Mouse (Mus musculus) adrenal gland (tissue): ENCODE results near the gene Col19a1.

Experiments used
- intact Hi-C: fragments of 180-260 bp; cut with DNase I; formaldehyde crosslinking; loops from one replicate; pipeline ENCODE4 v1.15.1; 2025

Gene Col19a1

GRCm38 (mm10) chr1:24316490-24316889, 270.8 kb downstream of the Col19a1 start:
- intact Hi-C loops: no loop called here

DNA sequence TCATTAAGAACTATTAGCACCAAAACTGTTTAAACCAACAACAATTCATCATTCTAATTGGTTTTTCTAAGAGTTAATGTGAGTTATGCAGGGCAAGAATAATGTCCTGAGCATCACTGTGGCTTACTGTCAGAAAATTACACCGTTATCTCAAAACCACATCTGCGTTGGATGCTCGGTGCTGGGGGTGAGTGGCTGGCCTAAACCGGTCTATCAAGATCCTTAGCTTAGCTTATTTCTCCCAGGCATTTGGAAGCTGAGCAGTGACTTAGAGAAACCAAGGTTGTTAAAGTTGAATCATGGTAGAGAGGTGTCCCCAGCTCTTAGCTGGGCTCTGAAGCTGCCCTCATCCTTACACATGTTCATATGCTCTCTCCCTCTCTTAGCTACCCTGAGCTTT, 276.4 kb downstream of the Col19a1 start:
- intact Hi-C loops: no loop called here

DNA sequence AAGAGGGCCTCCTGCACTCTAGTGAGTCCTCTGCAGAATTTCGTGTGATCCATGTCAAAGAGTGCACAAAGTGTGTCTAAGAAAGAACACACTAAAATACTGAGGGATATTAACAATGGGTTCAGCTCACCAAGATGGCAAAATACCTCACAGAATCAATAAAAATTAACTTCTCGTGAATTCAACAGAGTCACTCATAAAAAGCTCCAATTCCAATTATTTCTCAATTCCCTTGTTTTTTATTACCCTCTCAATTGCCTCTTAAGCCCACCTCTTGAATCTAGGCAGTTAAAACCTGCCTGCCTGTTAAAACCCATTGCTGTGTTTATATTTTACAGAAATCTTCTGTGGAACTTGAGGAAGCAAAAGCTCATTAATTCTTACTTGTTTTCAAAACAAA, 277.1 kb downstream of the Col19a1 start:
- intact Hi-C loops: no loop called here

DNA sequence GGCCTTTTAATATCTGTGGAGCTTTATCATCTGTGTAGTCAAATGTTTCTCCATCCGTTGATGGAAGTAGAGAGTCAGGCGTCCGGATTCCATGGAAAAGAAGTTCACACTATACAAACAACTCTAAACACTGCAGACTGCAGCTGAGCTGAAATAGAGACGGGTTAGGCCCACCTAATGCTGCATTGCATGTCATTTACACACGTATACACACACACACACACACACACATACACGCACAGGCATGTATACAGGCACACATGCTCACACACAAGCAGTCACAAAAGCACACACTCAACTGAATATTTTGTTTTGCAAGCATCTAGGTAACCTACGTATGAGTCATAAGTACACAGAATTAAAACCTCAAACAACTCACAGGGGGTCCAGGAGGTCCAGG, 284.2 kb downstream of the Col19a1 start:
- intact Hi-C loops: no loop called here

DNA sequence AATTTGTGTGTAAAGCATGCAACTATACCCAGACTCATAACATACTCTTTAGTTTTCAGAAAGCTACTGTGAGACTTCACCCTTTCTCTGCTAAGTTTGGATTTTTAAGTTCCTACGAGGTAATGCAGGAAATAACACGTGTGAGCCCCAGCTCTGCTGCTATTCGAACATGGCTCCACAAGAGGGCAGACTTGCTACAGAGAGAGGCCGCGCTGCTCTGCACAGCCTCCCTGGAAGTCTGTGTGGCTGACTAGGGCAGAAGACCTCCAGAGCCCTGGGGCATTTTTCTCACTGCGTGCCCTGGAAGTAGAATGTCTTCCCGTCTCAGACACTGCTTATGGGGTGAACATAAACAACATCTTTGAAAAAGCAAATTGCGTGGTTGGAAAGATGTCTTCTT, 284.6 kb downstream of the Col19a1 start:
- intact Hi-C loops: no loop called here

GRCm38 (mm10) chr1:24300700-24301099, 286.6 kb downstream of the Col19a1 start:
- intact Hi-C loops: no loop called here

DNA sequence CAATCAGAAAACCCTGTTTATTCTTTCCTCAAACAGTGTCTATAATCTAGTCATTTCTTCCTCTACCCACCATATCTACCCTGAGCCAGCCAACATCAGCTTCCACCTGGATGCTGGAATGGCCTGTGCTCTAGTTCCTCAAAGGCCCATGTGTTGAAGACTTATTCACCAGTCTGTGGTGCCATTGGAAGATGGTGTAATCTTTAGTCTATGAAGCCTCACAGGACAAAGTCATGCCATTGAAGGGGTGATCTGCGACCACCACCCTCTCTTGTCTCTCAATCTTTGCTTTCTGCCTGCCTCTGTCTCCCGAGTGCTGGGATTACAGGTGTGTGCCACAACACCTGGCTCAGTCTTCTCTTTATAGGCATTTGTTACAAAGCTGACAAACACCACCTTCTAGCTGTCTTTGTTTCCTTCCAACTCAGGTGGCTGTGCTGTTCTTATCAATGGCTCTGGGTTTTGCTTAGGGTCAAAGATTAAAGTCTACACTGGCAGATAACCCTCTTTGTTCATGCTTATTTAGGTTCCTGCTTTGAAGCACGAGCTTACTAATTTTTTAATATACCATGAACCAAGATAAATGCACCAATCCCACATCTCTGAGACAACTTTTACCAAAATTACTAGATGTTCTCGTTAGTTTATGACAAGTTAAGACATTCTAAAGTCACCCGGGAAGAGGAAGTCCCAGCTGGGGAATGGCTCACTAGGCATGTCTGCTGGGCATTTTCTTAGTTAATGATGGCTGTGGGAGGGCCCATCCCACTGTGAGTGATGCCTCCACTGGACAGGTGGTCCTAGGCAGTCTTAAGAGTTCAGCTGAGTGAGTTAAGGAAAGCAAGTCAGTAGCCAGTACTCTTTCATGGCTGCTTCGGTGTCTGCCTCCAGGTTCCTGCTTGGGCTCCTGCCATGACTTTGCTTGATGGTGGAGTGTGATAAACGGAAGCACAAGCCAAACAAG, 292.0 kb downstream of the Col19a1 start:
- intact Hi-C loops: no loop called here

GRCm38 (mm10) chr1:24292515-24292914, 294.8 kb downstream of the Col19a1 start:
- intact Hi-C loops: no loop called here

DNA sequence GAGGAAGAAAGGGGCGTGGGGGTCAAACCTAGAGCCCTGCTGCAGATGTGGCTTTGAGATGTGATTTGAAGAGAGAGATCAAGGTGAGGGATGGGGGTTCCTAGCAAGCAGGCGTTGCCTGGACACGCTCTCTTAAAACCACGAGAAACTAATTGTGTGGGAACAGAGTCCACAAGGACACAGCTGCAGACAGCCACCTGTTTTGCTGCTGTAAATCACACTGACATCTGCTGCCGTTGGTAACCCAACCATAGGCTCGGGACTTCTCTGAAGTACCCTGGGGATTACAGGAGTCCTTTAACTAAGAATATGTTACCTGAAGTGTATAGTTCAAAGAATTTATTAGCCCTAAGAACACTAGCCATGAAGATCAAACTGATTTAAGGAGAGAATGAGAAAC, 300.9 kb downstream of the Col19a1 start:
- intact Hi-C loops: no loop called here

DNA sequence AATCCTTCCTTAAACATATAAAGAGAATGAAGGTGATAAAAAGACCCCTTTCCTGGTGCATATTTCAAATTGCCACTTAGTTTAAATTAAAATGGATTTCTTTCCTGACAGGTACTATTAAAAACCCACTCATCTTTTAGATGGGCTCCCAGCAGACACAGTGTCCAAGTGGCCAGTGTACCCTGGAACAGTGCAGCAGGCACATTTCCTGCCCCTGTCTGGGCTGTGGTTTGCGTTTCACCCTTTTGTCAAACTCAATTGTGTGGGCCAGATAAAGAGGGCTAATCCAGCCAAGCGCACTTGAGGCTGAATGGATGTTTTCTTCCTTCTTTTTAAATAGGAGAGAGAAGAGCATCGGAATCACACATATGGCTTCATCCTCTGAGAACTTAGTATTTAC, 320.2 kb downstream of the Col19a1 start:
- intact Hi-C loops: no loop called here

DNA sequence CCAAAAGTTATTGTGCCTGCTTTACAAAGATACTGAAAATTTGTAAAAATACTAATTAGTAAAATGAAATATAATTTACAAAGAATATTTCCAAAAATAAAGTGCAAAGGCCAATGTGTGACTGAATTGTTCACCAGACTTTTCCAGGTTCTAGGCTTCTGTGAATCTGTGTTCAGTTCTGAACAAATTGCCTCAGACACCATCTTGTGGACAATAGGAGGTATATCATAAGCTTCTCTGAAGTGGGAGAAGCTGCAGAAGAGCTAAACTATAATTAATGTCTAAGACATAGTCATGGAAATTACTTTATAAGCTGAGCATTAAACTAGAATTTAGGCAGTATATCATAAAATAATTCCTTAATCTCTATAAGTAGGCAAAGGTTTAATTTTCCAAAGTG, 326.1 kb downstream of the Col19a1 start:
- intact Hi-C loops: no loop called here

DNA sequence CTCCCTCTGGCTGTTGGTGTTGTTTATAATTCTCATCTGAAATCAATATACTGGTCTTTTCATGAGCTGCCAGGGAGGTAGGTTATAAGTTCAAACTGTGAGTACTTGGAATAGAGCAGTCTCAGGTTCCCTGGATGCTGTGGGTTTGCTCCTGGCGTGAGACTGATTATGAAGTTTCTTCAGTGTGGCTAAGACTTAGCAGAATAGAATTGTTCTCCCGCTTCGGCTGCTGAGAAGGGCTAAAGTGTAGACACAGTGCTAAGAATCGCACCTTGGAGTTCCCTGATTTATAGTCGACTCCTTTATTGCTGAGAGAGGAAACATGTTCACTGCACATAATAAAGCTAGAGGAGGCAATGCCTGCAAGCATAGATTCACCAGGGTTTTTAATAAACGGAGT, 327.9 kb downstream of the Col19a1 start:
- intact Hi-C loops: no loop called here

DNA sequence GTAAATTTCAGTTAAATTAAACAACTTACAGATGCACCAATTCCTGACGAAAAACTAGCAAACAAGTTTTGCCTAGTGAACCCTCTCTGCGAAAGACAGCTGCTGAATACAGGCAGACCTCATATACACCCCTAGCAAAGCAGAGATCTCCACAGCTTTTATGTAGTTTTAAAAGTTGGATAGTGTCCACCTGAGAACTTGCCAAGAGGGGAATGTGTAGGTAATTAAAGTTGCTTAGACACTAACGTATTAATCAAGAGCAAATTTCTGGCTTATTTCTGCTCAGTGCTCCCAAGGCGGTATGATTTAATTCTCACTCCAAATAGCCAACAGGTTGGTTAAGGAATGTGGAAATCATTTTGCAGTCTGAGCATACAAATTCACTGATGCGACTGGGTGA, 329.3 kb downstream of the Col19a1 start:
- intact Hi-C loops: no loop called here

- intact Hi-C loops: loop anchor here (2.0 to 5.0 kb wide), 2 partner anchors 112 to 422 kb away; no protein-coding TSS in a partner anchor
Observed at GRCm38 (mm10) chr1:24249105-24249664, 338.1 kb downstream of the Col19a1 start.

DNA sequence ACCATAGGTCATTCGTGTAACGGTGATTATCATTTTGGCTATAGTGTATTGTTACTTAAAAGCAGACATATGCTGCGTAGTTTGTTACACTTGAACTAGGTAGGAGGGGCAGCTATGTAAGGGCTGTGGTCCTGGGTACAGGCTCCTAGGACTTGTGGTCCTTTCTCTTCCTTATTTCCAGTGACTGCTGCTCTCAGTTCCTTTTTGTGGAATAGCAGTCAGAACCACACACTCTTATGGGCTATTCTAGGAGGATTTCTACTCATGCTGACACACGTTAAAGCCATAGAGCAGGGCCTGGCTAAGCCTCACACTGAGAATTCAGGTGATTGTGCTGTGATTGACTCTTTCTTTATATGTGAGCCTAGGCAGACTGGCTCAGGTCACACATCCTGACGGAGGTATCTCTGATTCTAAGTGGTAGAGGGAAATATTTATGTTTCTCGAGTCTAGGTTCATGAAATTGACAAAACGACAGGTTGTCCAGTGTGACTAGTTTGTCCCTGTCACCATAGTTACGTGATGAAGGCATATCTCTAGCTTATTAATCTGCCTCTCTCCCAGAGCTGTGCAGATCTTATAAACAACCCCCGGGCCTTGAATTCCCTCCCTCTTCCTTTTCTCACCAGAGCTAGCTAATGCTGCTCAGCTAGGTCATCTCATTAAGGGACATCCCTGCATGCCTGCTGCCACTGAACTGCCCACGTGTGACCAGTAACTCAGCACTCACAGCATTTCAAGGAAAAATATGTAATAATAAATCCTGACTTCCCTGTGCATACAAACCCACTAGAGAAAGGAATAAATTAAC, 338.8 kb downstream of the Col19a1 start:
- intact Hi-C loops: loop anchor here (2.0 to 5.0 kb wide), 2 partner anchors 112 to 421 kb away; no protein-coding TSS in a partner anchor

DNA sequence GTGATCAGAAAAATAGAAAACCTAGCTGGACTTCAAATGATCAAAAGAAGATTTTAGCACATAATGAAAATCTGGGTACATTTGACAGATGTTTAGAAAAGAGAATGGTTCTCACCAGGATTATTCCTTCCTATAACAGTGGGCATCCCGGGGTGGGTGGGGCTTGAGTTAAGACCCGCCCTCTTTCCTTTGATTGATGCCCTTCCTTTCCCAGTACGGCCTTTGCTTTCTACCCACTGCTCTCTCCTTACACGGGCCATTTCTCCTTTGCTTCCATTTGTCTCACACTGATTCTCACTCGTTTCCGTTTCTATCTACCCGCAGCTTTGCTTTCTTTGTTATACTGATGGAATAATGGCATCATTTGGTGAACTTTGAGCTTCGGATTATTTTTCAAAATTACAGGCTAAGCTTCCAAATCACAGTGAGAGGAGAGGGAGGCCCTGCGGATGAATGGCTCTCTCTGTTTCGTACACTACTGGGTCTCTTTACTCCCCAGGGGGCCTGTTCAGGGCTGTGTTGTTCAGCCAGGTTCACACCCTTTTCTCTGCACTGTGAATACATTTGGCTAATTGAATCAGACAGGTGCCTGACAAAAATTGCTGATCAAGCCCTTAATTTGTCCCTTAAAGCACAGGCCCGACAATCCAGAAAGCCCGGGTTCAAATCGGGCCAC, 341.4 kb downstream of the Col19a1 start:
- intact Hi-C loops: loop anchor here (5.0 kb wide), 1 partner anchor 419 kb away; no protein-coding TSS in a partner anchor

GRCm38 (mm10) chr1:24244931-24245330, 342.3 kb downstream of the Col19a1 start:
- intact Hi-C loops: loop anchor here (5.0 kb wide), 1 partner anchor 418 kb away; no protein-coding TSS in a partner anchor

GRCm38 (mm10) chr1:24240039-24240691, 347.1 kb downstream of the Col19a1 start:
- intact Hi-C loops: no loop called here

- intact Hi-C loops: no loop called here
Observed at GRCm38 (mm10) chr1:24236330-24236729, 350.9 kb downstream of the Col19a1 start.

DNA sequence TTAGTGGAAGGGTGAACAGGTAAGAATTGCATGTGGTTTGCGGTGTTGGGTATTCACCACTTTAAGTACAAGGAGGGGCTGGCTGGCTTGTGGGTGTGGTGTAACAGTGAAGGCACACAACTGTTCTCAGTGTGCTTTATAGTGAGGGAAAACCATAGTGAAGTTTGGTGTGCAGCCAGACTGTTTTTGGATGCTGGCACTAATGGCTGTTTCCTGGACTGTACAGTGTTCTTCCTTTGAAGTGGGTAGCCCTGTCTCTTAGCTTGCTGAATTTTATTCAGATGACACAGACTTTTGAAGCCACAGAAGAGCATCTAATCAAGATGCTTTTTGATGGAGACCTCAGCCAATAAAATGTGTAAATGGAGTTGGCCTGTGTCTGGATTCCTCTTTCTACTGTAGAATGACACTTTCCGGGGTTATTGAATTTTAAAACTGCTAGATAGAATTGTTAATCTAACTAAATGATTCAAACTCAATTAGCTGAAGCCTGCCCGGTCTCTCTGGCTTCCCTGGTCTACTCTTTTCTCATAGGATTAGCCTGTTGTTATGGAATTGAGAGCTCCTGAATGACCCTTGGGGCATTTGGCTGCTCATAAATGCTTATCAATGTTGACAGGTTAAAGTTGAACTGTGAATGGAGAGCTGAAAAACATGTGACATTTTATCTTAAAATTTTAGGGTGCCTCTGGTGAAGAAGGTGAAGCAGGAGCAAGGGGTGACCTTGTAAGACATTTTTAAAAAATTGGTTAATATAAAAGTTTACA, 355.6 kb downstream of the Col19a1 start:
- intact Hi-C loops: no loop called here
